Mouse (Mus musculus) v-Abl transformed pro-B cells (cell line): ENCODE data around the gene Rnf217.

ENCODE experiments used
- in situ Hi-C, 2 experiments: fragments of 400-800 bp; cut with MboI; formaldehyde crosslinking; loops; one replicate each; pipeline ENCODE4 v1.15.1; 2025; ENCODE audit not compliant: unreplicated experiment in 2 of 2

The Rnf217 gene

GRCm38 (mm10) chr10:31555433-31555960, 53.5 kb downstream of the Rnf217 start:
- in situ Hi-C loops = no loop called here

- in situ Hi-C loops = no loop called here
Measured at GRCm38 (mm10) chr10:31553302-31553701, 55.7 kb downstream of the Rnf217 start.

GRCm38 (mm10) chr10:31551850-31552249, 57.1 kb downstream of the Rnf217 start:
- in situ Hi-C loops = no loop called here

- in situ Hi-C loops = no loop called here
Measured at GRCm38 (mm10) chr10:31551362-31551761, 57.6 kb downstream of the Rnf217 start.

- in situ Hi-C loops = no loop called here
Measured at GRCm38 (mm10) chr10:31547156-31547555, 61.8 kb downstream of the Rnf217 start.

- in situ Hi-C loops = no loop called here
Measured at GRCm38 (mm10) chr10:31544149-31544942, 64.6 kb downstream of the Rnf217 start.

- in situ Hi-C loops = no loop called here
Measured at GRCm38 (mm10) chr10:31540518-31540917, 68.5 kb downstream of the Rnf217 start.

- in situ Hi-C loops = no loop called here
Measured at GRCm38 (mm10) chr10:31539351-31539750, 69.6 kb downstream of the Rnf217 start.

GRCm38 (mm10) chr10:31538721-31539120, 70.3 kb downstream of the Rnf217 start:
- in situ Hi-C loops = no loop called here

- in situ Hi-C loops = no loop called here
Measured at GRCm38 (mm10) chr10:31538243-31538642, 70.7 kb downstream of the Rnf217 start.

- in situ Hi-C loops = no loop called here
Measured at GRCm38 (mm10) chr10:31537213-31537612, 71.8 kb downstream of the Rnf217 start.

GRCm38 (mm10) chr10:31535046-31535445, 73.9 kb downstream of the Rnf217 start:
- in situ Hi-C loops = no loop called here

- in situ Hi-C loops = no loop called here
Measured at GRCm38 (mm10) chr10:31533270-31533826, 75.6 kb downstream of the Rnf217 start.

GRCm38 (mm10) chr10:31532782-31533181, 76.2 kb downstream of the Rnf217 start:
- in situ Hi-C loops = no loop called here

- in situ Hi-C loops = no loop called here
Measured at GRCm38 (mm10) chr10:31528297-31528984, 80.5 kb downstream of the Rnf217 start.

- in situ Hi-C loops = no loop called here
Measured at GRCm38 (mm10) chr10:31525705-31526104, 83.3 kb downstream of the Rnf217 start.

GRCm38 (mm10) chr10:31519420-31519819, 89.6 kb downstream of the Rnf217 start:
- in situ Hi-C loops = no loop called here

- in situ Hi-C loops = no loop called here
Measured at GRCm38 (mm10) chr10:31518210-31518609, 90.8 kb downstream of the Rnf217 start.

- in situ Hi-C loops = no loop called here
Measured at GRCm38 (mm10) chr10:31517192-31517591, 91.8 kb downstream of the Rnf217 start.

- in situ Hi-C loops = no loop called here
Measured at GRCm38 (mm10) chr10:31515897-31516296, 93.1 kb downstream of the Rnf217 start.

GRCm38 (mm10) chr10:31504134-31504551, 104.8 kb downstream of the Rnf217 start:
- in situ Hi-C loops = no loop called here
